Mouse (Mus musculus): ENCODE data around the gene Cntfr.

Gene Cntfr

DNA sequence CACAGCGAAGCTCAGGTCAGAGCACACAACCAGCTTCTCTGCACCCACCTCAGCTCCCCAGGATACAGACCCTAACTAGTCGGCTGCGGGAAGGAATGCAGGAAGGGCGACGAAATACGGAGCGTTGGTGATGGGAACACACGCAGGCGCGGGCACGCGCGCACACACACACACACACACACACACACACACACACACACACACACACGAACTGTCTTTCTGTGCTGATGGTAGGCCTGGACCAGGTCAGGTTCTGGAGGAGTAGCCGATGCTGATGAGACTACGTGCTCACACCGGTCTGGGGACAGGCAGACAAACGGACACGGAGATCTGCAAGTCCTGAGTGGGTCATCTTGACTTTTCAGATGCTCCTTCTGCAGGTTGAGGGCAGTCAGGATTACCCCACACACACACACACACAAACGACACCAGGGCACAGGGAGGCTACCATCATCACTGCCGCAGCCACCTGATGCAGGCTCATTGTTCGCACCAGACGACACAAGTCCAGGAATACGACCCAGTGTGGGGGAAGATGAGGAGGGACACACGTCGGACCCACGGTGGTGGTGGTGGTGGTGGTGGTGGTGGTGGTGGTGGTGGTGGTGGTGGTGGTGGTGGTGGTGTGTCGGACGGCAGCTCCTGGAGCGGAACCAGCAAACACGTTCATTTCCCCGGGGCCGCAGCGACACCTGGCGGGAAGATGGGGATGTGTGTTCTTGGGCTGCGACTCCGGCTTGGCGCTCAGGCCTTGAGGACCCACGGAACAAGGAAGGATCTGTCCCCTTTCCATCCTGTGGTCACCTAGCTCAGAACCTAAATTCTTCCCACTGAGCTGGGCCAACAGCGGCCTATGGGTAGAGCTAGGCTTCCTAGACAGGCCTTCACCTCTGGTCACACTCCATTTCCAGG lies at the start of gene Cntfr:
TSS of gene Cntfr (minus strand) at position 160 of the 912 bp plus-strand sequence.
- DNase-seq (ENCODE audit: low spot score), result peak; percentile 63

- DNase-seq (ENCODE audit: low spot score), result no peak
Measured at GRCm38 (mm10) chr4:41745021-41745420, 48.1 kb upstream of the Cntfr start.

DNA sequence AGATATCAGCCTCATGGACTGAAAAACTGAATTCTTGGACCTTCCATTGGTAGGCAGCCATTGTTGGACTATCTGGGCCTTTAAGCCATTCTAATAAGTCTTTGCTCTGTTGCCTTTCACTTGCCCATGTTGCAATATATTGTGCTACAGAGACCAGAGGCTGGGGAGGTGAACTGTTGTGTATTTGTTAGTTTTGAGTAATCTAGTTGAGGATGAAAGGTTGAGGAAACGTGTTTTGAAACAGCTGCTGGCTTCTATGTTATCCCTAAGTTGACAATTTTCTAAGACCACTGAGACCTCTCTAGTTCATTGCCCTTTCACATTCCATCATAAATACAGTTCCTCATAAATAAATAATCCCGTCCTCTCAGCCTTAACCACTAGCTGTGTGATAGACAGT lies 47.2 kb upstream of the Cntfr start:
- DNase-seq (ENCODE audit: low spot score), result no peak

DNA sequence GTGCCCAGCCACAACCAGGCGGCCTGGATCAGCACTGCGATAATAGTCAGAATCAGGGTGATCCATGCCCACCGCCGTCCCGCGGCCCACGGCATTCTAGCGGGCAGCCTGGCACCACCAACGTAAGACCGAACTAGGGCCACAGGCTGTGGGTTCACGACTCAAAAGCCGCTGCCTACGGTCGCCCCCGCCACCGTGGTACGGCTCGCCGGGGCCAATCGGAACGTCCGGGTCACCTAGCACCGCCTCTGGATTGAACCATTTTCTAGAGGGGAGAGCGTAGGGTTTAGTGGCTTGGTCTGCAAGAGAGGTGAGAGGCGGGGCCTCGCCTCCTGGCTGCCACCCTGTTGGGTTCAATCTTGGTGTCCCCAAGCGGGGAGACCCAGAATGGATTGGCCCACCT lies 44.3 kb upstream of the Cntfr start:
- DNase-seq (ENCODE audit: low spot score), result peak; percentile 87

GRCm38 (mm10) chr4:41740380-41741157 lies 43.7 kb upstream of the Cntfr start:
- no peak for DNase-seq (ENCODE audit: low spot score)

DNA sequence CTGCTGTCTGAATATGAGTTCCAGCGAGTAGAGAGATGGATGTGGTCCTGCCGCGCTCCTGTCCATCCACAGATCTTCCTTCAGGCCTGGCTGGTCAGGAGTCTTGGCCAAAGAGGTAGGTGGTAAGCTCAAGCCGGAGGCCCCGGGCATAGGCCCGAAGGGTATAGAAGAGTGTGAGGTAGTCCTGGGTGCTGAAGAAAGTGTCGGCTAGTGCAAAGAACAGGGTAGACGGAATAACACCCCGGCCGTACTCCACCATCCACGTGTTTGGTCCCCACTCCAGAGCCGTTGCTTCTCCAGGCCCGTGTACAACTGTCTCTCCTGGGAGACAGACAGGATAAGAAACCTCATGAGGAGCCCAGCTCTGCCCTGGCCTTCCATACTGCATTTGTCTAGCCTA lies 42.4 kb upstream of the Cntfr start:
- no peak for DNase-seq (ENCODE audit: low spot score)

- no peak for DNase-seq (ENCODE audit: low spot score)
Measured at GRCm38 (mm10) chr4:41738256-41738603, 41.3 kb upstream of the Cntfr start.

- DNase-seq (ENCODE audit: low spot score), result no peak
Measured at GRCm38 (mm10) chr4:41737602-41738255, 40.8 kb upstream of the Cntfr start.

DNA sequence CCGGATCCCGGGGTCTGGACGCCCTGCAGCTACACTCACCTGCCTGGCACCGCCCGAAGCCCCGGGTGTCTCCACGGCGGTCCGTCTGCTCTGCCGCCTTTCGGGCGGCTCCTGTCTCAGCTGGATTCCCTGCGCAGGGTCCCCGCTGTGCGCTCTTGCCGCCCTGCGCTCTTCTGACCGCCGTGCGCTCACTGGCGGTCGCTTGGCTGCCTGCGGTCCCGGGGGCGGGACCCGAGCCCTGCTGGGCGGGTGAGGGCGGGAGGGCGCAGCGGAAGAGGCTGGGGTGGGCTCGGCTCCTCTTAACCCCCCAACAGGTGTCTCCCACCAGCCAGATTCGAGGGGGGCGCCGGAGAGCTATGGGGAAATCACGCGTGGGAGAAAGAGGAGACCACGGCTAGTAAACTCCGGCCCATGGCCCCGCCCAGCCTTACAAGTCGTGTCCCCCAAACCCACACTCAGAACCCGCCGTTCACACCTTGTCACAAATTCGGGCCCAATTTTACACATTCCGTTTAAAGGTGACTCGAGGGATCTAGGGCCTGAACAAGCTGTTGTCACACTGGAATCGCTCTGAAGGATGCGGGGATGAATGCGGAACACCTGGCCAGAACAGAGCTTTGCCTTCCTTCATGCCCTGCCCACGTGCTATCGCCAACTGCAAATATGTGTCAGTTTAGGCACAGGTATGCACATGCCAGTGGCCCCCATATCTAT lies 34.3 kb upstream of the Cntfr start, which contains the start of gene Arid3c:
TSS of gene Arid3c (minus strand) at position 91 of the 714 bp plus-strand sequence.
- DNase-seq (ENCODE audit: low spot score), result no peak

GRCm38 (mm10) chr4:41726826-41727621 lies 30.1 kb upstream of the Cntfr start:
- no peak for DNase-seq (ENCODE audit: low spot score)

DNA sequence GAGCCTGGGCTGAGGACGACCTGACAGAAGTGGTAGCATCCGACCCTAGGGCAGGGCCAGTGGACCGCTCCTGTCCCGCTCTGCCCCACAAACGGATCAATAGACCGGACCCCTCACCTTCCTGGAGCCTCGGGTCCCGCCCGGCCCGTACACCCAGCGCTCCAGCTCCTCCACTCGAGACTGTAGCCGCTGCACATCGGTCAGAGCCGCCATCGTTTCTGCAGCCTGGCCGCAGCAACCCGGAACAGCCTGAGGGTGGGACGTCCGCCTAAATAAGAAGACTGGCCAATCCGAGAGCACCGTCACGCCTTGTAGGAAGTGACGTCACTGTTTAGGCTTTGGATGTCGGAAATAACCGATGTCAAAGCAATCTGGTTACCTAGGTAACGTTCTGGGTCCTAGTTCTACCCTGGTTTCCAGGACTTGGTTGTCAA lies 26.0 kb upstream of the Cntfr start, which contains the start of gene Dctn3:
TSS of gene Dctn3 (minus strand) at position 253 of the 434 bp plus-strand sequence.
- peak; percentile 60 for DNase-seq (ENCODE audit: low spot score)

DNA sequence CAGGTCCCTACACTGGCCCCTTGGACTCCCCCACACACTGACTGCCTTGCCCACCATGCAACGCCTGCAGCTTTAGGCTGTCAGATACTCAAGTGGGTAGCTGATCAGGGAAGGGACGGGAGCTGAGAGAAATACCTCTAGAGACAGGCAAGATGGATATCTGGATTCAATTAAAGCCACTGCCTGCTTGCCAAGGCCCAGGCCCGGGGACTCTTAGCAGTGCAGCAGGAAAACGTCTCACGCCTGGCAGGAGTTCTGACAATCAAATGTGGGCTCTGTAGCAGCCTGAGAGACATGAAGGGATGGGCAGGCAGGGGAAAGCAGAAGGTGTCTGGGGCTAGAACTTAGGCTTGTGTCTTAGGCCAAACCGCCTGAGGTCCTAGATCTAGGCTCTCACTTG lies 19.9 kb upstream of the Cntfr start:
- no peak for DNase-seq (ENCODE audit: low spot score)

- no peak for DNase-seq (ENCODE audit: low spot score)
Measured at GRCm38 (mm10) chr4:41715596-41715995, 18.7 kb upstream of the Cntfr start.

GRCm38 (mm10) chr4:41715082-41715481 lies 18.2 kb upstream of the Cntfr start:
- no peak for DNase-seq (ENCODE audit: low spot score)

DNA sequence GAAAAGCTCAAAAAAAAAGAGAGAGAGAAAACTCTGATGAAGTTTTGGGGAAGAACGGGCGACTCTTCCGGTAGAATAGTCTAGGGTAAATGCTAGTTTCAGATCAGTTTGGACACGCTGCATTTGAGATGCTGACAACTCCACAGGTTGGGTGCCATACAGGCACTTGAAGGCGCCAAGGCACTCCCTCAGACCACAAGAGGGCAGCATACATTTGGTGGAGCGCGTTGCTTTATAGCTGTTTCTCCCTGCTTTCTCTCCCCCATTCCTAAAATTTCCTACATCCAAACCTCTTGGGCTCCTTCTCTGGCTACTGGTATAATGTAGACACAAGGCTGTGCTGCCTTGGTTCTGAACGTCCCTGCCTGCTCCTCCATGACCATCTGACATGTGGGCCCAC lies 17.4 kb upstream of the Cntfr start:
- no peak for DNase-seq (ENCODE audit: low spot score)

GRCm38 (mm10) chr4:41713197-41714067 lies 16.5 kb upstream of the Cntfr start, which contains the start of gene Rpp25l:
Gene Rpp25l (minus strand): TSS chr4:41713534.
- DNase-seq (ENCODE audit: low spot score), result peak; percentile 78

DNA sequence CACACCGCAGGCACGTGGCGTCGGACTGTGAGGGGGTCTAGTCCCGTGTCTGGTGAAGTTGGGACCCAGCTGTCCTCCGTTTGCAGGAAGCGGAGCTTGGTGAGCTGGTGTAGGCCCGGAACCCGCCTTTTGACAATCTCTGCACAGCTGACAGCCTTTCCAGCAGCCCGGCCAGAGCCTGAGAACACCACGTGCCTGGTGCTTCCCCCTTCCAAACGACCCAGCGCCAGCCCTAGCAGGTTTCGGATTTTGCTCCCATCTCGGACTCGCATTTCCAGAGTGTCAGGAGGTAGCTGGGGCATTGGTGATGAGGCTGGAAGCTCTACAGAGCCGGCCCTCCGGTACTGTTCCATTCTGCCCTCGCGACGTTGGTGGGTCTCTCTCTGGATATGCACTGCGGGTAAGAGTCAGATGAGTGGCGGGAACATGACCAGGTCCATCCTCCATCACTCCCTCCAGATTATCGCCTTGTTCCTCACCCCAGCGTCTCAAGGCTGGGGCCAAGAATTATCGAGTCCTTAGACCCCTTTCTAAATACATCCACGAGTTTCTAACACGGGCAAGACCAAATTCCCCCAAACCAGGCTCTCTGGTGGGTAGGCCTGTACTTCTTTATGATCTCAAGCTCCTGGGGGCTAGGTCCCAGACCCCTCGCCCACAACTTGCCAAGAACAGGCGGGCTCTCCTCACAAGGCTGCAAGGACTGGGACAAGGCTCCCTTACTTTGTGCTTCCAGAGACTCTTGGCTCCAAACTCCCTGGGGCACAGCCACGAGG lies 15.7 kb upstream of the Cntfr start:
- no peak for DNase-seq (ENCODE audit: low spot score)

DNA sequence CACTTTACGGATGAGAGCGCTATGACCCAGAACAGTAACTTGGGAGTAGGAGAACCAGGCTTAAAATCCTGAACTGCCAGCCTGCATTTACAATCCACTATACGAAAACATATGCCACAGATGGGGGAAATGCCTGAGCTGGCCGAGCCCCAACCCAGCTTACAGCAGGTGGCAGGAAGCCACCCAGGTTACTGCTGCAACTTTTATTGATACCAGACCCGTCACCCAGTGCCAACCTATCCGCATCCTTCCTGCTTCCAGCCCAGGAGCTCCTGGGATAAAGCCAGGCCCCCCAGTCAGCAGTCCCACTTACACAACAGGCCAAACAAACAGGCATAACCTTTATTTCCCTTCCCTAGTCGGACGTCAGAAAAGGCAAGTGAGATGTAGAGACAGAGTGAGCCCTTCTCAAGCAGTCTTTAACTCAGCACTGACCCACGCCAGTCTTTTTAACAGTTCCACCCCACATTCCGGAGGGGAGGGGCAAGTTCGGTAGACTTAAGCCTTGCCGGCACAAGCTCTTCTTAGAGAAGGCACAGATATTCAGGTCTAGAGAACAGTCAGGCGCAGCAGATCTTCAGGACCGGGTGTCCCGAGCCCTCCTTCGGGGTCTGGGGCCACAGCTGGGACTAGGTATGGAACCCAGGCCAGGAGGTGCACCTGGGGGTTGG lies 15.0 kb upstream of the Cntfr start:
- no peak for DNase-seq (ENCODE audit: low spot score)

Data from ovary, postnatal 10 days (tissue).